Mouse (Mus musculus) forebrain, postnatal 0 days (tissue): ENCODE measurements at regions not wholly inside any gene's neighbourhood (a gene's known extent, or its start where the extent isn't known, plus 50 kb on each side); places are given as distances from the start of the nearest gene placed in this dataset.
A peak's percentile ranks its signal among the peaks of the same experiment; 100 is the strongest.

ENCODE experiments used
- ATAC-seq: fragments of 200-750 bp; cut with Nextera tagmentation; 2 replicates; pipeline ENCODE4 v1.8.0; 2017; ENCODE audit warnings: mild to moderate bottlenecking, moderate library complexity
- DNase-seq: peaks from one replicate; pipeline ENCODE4 v3.0.0-alpha.2; 2015
- H3K27ac ChIP-seq: fragments of 300-500 bp; sonication (generic); 2 replicates; pipeline ENCODE4 v1.5.1; 2014; ENCODE audit warnings: low read depth, mild to moderate bottlenecking, antibody characterized with exemption, low read length, moderate library complexity, mixed read lengths
- H3K27me3 ChIP-seq: fragments of 300-500 bp; sonication (generic); 2 replicates; pipeline ENCODE4 v1.6.1; 2014; ENCODE audit warnings: mild to moderate bottlenecking, low read length, mixed read lengths; ENCODE audit not compliant: insufficient read depth
- H3K36me3 ChIP-seq: fragments of 300-500 bp; sonication (generic); 2 replicates; pipeline ENCODE4 v1.6.1; 2014; ENCODE audit warnings: mild to moderate bottlenecking, moderate library complexity; ENCODE audit not compliant: insufficient read depth
- H3K4me1 ChIP-seq: fragments of 300-500 bp; sonication (generic); 2 replicates; pipeline ENCODE4 v1.6.1; 2014; ENCODE audit warnings: antibody characterized with exemption; ENCODE audit not compliant: insufficient read depth
- H3K4me2 ChIP-seq: fragments of 300-500 bp; sonication (generic); 2 replicates; pipeline ENCODE4 v1.6.1; 2014; ENCODE audit warnings: low read depth, mild to moderate bottlenecking, moderate library complexity
- H3K4me3 ChIP-seq: fragments of 300-500 bp; sonication (generic); 2 replicates; pipeline ENCODE4 v1.5.1; 2014; ENCODE audit warnings: low read depth, low read length, mixed read lengths
- H3K9ac ChIP-seq: fragments of 300-500 bp; sonication (generic); 2 replicates; pipeline ENCODE4 v1.6.1; 2014; ENCODE audit warnings: mild to moderate bottlenecking
- H3K9me3 ChIP-seq: fragments of 300-500 bp; sonication (generic); 2 replicates; pipeline ENCODE4 v1.6.1; 2016; ENCODE audit warnings: low read length
- CTCF ChIP-seq: sonication (generic); IDR thresholded peaks from 2 replicates; pipeline ENCODE4 v1.5.1; 2016; ENCODE audit warnings: antibody characterized with exemption, control low read depth, low read depth
- WGBS: fragments of 180-500 bp; shearing (Covaris S2); extraction: QIAGEN DNeasy Blood & Tissue Kit; methylation state at CpG from one replicate; pipeline ENCODE4 v1.1.7; 2014; 5-methylcytosine and 5-hydroxymethylcytosine counted together

- 97% methylated on average over 1 of the region's 1 CpGs for WGBS
- no peak overlapping the region for H3K9ac ChIP-seq
- ATAC-seq: no peak
These were observed 1228.2 kb upstream of the Cntnap5a start for GRCm38 (mm10) chr1:114456406-114456805.

GRCm38 (mm10) chr1:114496455-114496854 lies 1188.1 kb upstream of the Cntnap5a start:
- no peak overlapping the region for H3K27ac ChIP-seq
- H3K4me1 ChIP-seq: no peaks in the 10 kb centered on the region
- H3K9me3 ChIP-seq: no peaks in the 10 kb centered on the region
- DNase-seq (peak; percentile 27), ATAC-seq (no peak; the same call in 1 of the 2 replicates)
- H3K4me2 ChIP-seq: no peak overlapping the region
- TF ChIP-seq CTCF: no peak
- no peak overlapping the region for H3K9ac ChIP-seq
- H3K36me3 ChIP-seq: no peaks in the 10 kb centered on the region
- no peaks in the 10 kb centered on the region for H3K27me3 ChIP-seq
- WGBS: 51% methylated on average over 1 of the region's 1 CpGs
- H3K4me3 ChIP-seq: no peak overlapping the region

More at GRCm38 (mm10) chr1:114456406-114456805, 1228.2 kb upstream of the Cntnap5a start:
- no peaks in the 10 kb centered on the region for H3K36me3 ChIP-seq
- H3K9me3 ChIP-seq: no peaks in the 10 kb centered on the region
- no peak overlapping the region for H3K4me3 ChIP-seq
- DNase-seq: no peak
- TF ChIP-seq CTCF: no peak
- H3K27ac ChIP-seq: no peak overlapping the region
- no peak overlapping the region for H3K4me2 ChIP-seq
- no peaks in the 10 kb centered on the region for H3K27me3 ChIP-seq
- H3K4me1 ChIP-seq: no peaks in the 10 kb centered on the region

- no peaks in the 10 kb centered on the region for H3K9me3 ChIP-seq
- no peak for DNase-seq
These were observed 1168.8 kb upstream of the Cntnap5a start for GRCm38 (mm10) chr1:114515709-114516108.

GRCm38 (mm10) chr1:114519860-114520259 lies 1164.7 kb upstream of the Cntnap5a start:
- no peak overlapping the region for H3K4me2 ChIP-seq
- DNase-seq: no peak
- ATAC-seq: no peak
- no peak overlapping the region for H3K27ac ChIP-seq
- H3K4me3 ChIP-seq: no peak overlapping the region
- no peak overlapping the region for H3K9ac ChIP-seq
- no peaks in the 10 kb centered on the region for H3K36me3 ChIP-seq
- no peak for TF ChIP-seq CTCF
- H3K9me3 ChIP-seq: no peaks in the 10 kb centered on the region
- H3K4me1 ChIP-seq: no peaks in the 10 kb centered on the region
- no peaks in the 10 kb centered on the region for H3K27me3 ChIP-seq

More at GRCm38 (mm10) chr1:114515709-114516108, 1168.8 kb upstream of the Cntnap5a start:
- Histone ChIP-seq H3K4me1 (no peaks in the 10 kb centered on the region), H3K27ac (no peak overlapping the region), H3K4me3 (no peak overlapping the region), H3K9ac (no peak overlapping the region), H3K4me2 (no peak overlapping the region), H3K27me3 (no peaks in the 10 kb centered on the region), H3K36me3 (no peaks in the 10 kb centered on the region)
- no peak for TF ChIP-seq CTCF
- no peak for ATAC-seq
- WGBS: 91% methylated on average over 1 of the region's 1 CpGs

- Histone ChIP-seq H3K4me3 (no peak overlapping the region), H3K9me3 (no peaks in the 10 kb centered on the region), H3K4me1 (no peaks in the 10 kb centered on the region), H3K36me3 (no peaks in the 10 kb centered on the region), H3K27ac (no peak overlapping the region), H3K27me3 (no peaks in the 10 kb centered on the region), H3K4me2 (no peak overlapping the region), H3K9ac (no peak overlapping the region)
- 18% methylated on average over 1 of the region's 1 CpGs for WGBS
- DNase-seq (peak; percentile 24), ATAC-seq (peak; percentile 90)
- no peak for TF ChIP-seq CTCF
These were observed 1156.0 kb upstream of the Cntnap5a start for GRCm38 (mm10) chr1:114528545-114528944.

GRCm38 (mm10) chr1:114533881-114534280 lies 1150.7 kb upstream of the Cntnap5a start:
- H3K4me3 ChIP-seq: no peak overlapping the region
- H3K9me3 ChIP-seq: no peaks in the 10 kb centered on the region
- no peak for TF ChIP-seq CTCF
- ATAC-seq (no peak), DNase-seq (no peak)
- H3K27ac ChIP-seq: no peak overlapping the region
- no peaks in the 10 kb centered on the region for H3K27me3 ChIP-seq
- no peak overlapping the region for H3K4me2 ChIP-seq
- no peaks in the 10 kb centered on the region for H3K4me1 ChIP-seq
- H3K36me3 ChIP-seq: no peaks in the 10 kb centered on the region
- 90% methylated on average over 1 of the region's 1 CpGs for WGBS
- no peak overlapping the region for H3K9ac ChIP-seq

GRCm38 (mm10) chr1:114546997-114547396 lies 1137.6 kb upstream of the Cntnap5a start:
- H3K4me1 ChIP-seq: no peaks in the 10 kb centered on the region
- TF ChIP-seq CTCF: no peak
- DNase-seq (peak; percentile 11), ATAC-seq (peak; percentile 55)
- no peak overlapping the region for H3K27ac ChIP-seq
- no peak overlapping the region for H3K4me3 ChIP-seq
- no peak overlapping the region for H3K9ac ChIP-seq
- H3K36me3 ChIP-seq: no peaks in the 10 kb centered on the region
- WGBS: 17% methylated on average over 1 of the region's 1 CpGs
- H3K27me3 ChIP-seq: no peaks in the 10 kb centered on the region
- H3K4me2 ChIP-seq: no peak overlapping the region
- H3K9me3 ChIP-seq: no peaks in the 10 kb centered on the region

GRCm38 (mm10) chr1:114552719-114553118 lies 1131.8 kb upstream of the Cntnap5a start:
- H3K36me3 ChIP-seq: no peaks in the 10 kb centered on the region
- no peak for TF ChIP-seq CTCF
- no peak overlapping the region for H3K4me3 ChIP-seq
- H3K27ac ChIP-seq: no peak overlapping the region
- H3K4me2 ChIP-seq: no peak overlapping the region
- H3K27me3 ChIP-seq: no peaks in the 10 kb centered on the region
- H3K4me1 ChIP-seq: no peaks in the 10 kb centered on the region
- H3K9ac ChIP-seq: no peak overlapping the region
- no peaks in the 10 kb centered on the region for H3K9me3 ChIP-seq
- DNase-seq (peak; percentile 42), ATAC-seq (peak; percentile 82)
- WGBS: 67% methylated on average over 1 of the region's 1 CpGs
